27 mouse cellular contexts compared by ENCODE assay signal in genomic region chr17:51829436-51829835, GRCm38 (mm10). TPM values are rescaled to one million over a fixed set of nuclear protein-coding genes. Genes with fewer than 3 reads are reported as not detected.
DNase-seq lines count a peak whose midpoint lies in the region; ATAC-seq and TF ChIP-seq lines count a peak whose summit lies in the region.
"Had no signal": no experiment of that assay in that cellular context is flagged by ENCODE, and none has a peak within 500 bp of the region (broad histone marks: within the 10 kb centered on the region; RNA-seq: fewer than 3 reads in every experiment).

No protein-coding gene starts in this region.

- peaks cover 34% of the 10 kb centered on the region for H3K27me3 ChIP-seq in limb, embryonic 11.5 days (ENCODE audit: control insufficient read depth, insufficient read depth, low read length)
- H3K27me3 ChIP-seq in limb, embryonic 10.5 days (ENCODE audit: low read depth, poor library complexity, severe bottlenecking) = peaks cover 87% of the 10 kb centered on the region
- H3K27me3 ChIP-seq in splenic B cell, adult 2 months (ENCODE audit: control insufficient read depth, insufficient read depth, low read length, poor library complexity, severe bottlenecking) = no peaks in the 10 kb centered on the region

- no peak for TF ChIP-seq POLR2A in cortical plate, adult 2 months (IDR thresholded peaks at IDR 0.05; ENCODE audit: extremely low read depth, insufficient read depth, low read length)

- no peak overlapping the region for H3K4me2 ChIP-seq in limb, embryonic 11.5 days (ENCODE audit: low read depth, severe bottlenecking)
- H3K4me2 ChIP-seq: embryonic facial prominence, embryonic 12.5 days; embryonic facial prominence, embryonic 15.5 days; forebrain, embryonic 15.5 days; heart, embryonic 13.5 days; hindbrain, embryonic 13.5 days had no signal

- H3K4me3 ChIP-seq in limb, embryonic 11.5 days (ENCODE audit: low read depth, low read length) = no peak overlapping the region
- no peak overlapping the region for H3K4me3 ChIP-seq in limb, embryonic 10.5 days
- peak overlapping the region; percentile 23; the same call in 1 of the 2 replicates for H3K4me3 ChIP-seq in cortical plate, adult 2 months (ENCODE audit: insufficient read depth, low read length)
- H3K4me3 ChIP-seq: embryonic facial prominence, embryonic 12.5 days; embryonic facial prominence, embryonic 15.5 days; forebrain, embryonic 15.5 days; heart, adult 2 months; heart, embryonic 10.5 days; heart, embryonic 13.5 days; hindbrain, embryonic 10.5 days; hindbrain, embryonic 13.5 days had no signal

- H3K36me3 ChIP-seq in limb, embryonic 11.5 days (ENCODE audit: control insufficient read depth, insufficient read depth, low read length) = no peaks in the 10 kb centered on the region
- no peaks in the 10 kb centered on the region for H3K36me3 ChIP-seq in limb, embryonic 10.5 days
- H3K36me3 ChIP-seq in splenic B cell, adult 2 months (ENCODE audit: control insufficient read depth, insufficient read depth, low read length, poor library complexity, severe bottlenecking) = no peaks in the 10 kb centered on the region
- H3K36me3 ChIP-seq: embryonic facial prominence, embryonic 12.5 days; embryonic facial prominence, embryonic 15.5 days; forebrain, embryonic 15.5 days; heart, embryonic 10.5 days; heart, embryonic 13.5 days; hindbrain, embryonic 10.5 days; hindbrain, embryonic 13.5 days had no signal

- peaks cover 6% of the 10 kb centered on the region; the same call in 1 of the 2 replicates for H3K4me1 ChIP-seq in limb, embryonic 11.5 days (ENCODE audit: control insufficient read depth, insufficient read depth, low read length)
- H3K4me1 ChIP-seq in limb, embryonic 10.5 days = peaks cover 25% of the 10 kb centered on the region
- H3K4me1 ChIP-seq in cortical plate, adult 2 months (ENCODE audit: control insufficient read depth, insufficient read depth, low read length) = no peaks in the 10 kb centered on the region

- DNase-seq in limb, embryonic 11.5 days (ENCODE audit: low spot score) = peak; percentile 10
- no peak for DNase-seq in limb, embryonic 10.5 days (ENCODE audit: low spot score)
- DNase-seq in thymus, postnatal 25 days = peak; percentile 1
- no peak for DNase-seq in thymus, postnatal 14 days
- peak; percentile 71 for DNase-seq in splenic B cell, adult 2 months (ENCODE audit: low read depth, low spot score)
- DNase-seq in adipocyte (ENCODE audit: low spot score) = no peak
- no peak for DNase-seq in layer of hippocampus, adult 8-10 months (ENCODE audit: low spot score in 2 of 2)
- DNase-seq: adrenal gland, adult 2 months; adrenal gland, postnatal 14 days; cerebellum, adult 11 months; cerebellum, adult 8-10 months; cerebellum, postnatal 10 days; cerebellum, postnatal 36 days; gastrocnemius, postnatal 10 days; gastrocnemius, postnatal 36 days; heart, adult 2 months; heart, postnatal 36 days had no signal

- no peaks in the 10 kb centered on the region for H3K9me3 ChIP-seq in limb, embryonic 11.5 days (ENCODE audit: control insufficient read depth, low read length)
- H3K9me3 ChIP-seq in limb, embryonic 10.5 days (replicated peaks) = no peaks in the 10 kb centered on the region
- H3K9me3 ChIP-seq: embryonic facial prominence, embryonic 12.5 days; embryonic facial prominence, embryonic 15.5 days; forebrain, embryonic 15.5 days; heart, embryonic 10.5 days; heart, embryonic 13.5 days; hindbrain, embryonic 10.5 days; hindbrain, embryonic 13.5 days had no signal

- H3K9ac ChIP-seq in limb, embryonic 11.5 days (ENCODE audit: low read length) = no peak overlapping the region
- H3K9ac ChIP-seq: embryonic facial prominence, embryonic 12.5 days; embryonic facial prominence, embryonic 15.5 days; forebrain, embryonic 15.5 days; heart, embryonic 13.5 days; hindbrain, embryonic 13.5 days had no signal

- no peak for ATAC-seq in limb, embryonic 11.5 days (ENCODE audit: insufficient number of reproducible peaks, low FRiP score, low TSS enrichment, low read depth)
- ATAC-seq: forebrain, embryonic 15.5 days; hindbrain, embryonic 16.5 days; inflammation-experienced regulatory T-cells, adult 6 months had no signal

- H3K27ac ChIP-seq in limb, embryonic 11.5 days (replicated peaks; ENCODE audit: low read depth, low read length) = no peak overlapping the region
- no peak overlapping the region for H3K27ac ChIP-seq in limb, embryonic 10.5 days
- H3K27ac ChIP-seq in cortical plate, adult 2 months (ENCODE audit: insufficient read depth, low read length) = no peak overlapping the region
- H3K27ac ChIP-seq: embryonic facial prominence, embryonic 12.5 days; embryonic facial prominence, embryonic 15.5 days; forebrain, embryonic 15.5 days; heart, adult 2 months; heart, embryonic 10.5 days; heart, embryonic 13.5 days; hindbrain, embryonic 10.5 days; hindbrain, embryonic 13.5 days had no signal

- TF ChIP-seq CTCF in cortical plate, adult 2 months (IDR thresholded peaks at IDR 0.05; ENCODE audit: extremely low read depth, insufficient read depth, low read length) = no peak

RNA-seq across cellular contexts. Expression of gene Satb1, which starts 3.7 kb away (rescaled TPM):
- 12.3 and 15.6 TPM in 2 replicates for polyA plus RNA-seq in limb, embryonic 11.5 days (2014; fragmentation: Nextera tagmentation; extraction: Ambion mirVana)
- 9.4 and 11.0 TPM in 2 replicates for polyA plus RNA-seq in limb, embryonic 10.5 days (2016; fragmentation: Nextera tagmentation; extraction: Ambion mirVana)
- 86.8 and 93.1 TPM in 2 replicates for polyA plus RNA-seq in cortical plate, adult 2 months (2012; rRNA removed)
- total RNA-seq in layer of hippocampus, adult 8-10 months (2022) = 10 to 100 TPM; 82.6 to 97.6 (median 91.6) TPM

Comparison
In these comparisons a context has a peak if more than half of its experiments do, and no peak if none do; other contexts are left out.
1. DNase-seq: peak in limb, embryonic 11.5 days (single experiment), thymus, postnatal 25 days (single experiment) and splenic B cell, adult 2 months (single experiment); none in limb, embryonic 10.5 days (single experiment), thymus, postnatal 14 days (single experiment), adipocyte (single experiment) and layer of hippocampus, adult 8-10 months (0 of 2).